Mouse (Mus musculus): ENCODE measurements around the gene Lsamp.
A peak's percentile ranks its signal among the peaks of the same experiment; 100 is the strongest.

Lsamp gene

DNA sequence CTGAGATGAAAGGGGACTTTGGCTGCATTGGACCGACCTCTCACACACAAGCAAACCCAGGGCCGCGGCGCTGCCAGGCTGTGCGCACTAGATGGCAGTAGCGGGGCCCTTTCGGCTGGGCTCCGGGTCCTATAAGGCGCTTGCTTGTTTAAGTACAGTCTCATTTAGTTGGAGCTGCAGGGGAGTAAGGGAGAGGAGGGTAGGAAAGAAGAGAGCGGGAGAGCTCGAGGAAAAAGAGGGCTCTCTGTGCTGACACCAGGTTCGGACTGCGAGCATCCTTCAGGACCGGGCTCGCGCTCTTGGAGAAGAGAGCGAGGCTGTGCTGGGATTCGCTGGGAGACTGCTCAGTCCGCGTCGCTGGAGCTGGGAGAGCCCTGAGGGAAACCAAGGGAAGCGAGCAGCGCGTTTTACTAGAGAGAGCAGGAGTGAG lies at the start of gene Lsamp:
Gene Lsamp (plus strand): TSS at position 157 of the 430 bp plus-strand sequence.
- peak; percentile 16 for DNase-seq (ENCODE audit: low spot score)

DNA sequence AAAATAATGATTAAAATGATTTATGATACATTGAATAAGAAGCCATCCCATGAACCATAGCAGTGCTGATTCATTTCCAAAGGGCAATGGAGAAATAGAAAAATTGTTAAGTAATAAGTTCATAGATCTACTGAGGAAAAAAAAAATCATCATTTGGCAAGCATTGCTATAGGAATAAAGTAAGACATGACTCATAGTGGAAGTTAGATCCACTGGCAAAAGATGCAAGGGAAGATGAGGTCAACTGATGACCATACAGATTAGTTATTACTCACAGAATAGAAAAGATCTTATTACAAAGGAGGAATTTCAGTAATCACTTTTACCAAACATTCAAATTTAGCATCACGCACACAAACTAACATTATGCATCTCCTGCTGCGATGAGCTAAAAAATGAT lies 26.5 kb upstream of the Lsamp start:
- no peak for DNase-seq (ENCODE audit: low spot score)

DNA sequence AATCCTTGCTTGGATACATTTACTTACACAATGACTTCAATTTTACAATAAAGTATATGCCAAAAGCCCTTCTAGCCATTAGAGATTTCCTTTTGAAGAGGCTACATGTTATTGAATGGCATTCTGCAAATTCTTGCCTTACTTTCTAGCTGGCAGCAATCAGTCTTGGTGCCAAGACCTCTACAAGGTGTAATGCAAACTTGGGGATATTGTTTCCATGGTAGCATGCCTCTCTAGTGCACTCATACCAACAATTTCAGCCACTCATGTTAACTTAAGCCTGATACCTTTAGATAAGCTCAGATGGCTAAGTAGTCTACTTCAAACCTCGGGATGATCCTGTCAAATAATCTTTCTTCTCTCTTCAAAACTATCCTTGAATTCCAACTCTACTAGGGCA lies 11.4 kb upstream of the Lsamp start:
- DNase-seq (ENCODE audit: low spot score) = no peak

DNA sequence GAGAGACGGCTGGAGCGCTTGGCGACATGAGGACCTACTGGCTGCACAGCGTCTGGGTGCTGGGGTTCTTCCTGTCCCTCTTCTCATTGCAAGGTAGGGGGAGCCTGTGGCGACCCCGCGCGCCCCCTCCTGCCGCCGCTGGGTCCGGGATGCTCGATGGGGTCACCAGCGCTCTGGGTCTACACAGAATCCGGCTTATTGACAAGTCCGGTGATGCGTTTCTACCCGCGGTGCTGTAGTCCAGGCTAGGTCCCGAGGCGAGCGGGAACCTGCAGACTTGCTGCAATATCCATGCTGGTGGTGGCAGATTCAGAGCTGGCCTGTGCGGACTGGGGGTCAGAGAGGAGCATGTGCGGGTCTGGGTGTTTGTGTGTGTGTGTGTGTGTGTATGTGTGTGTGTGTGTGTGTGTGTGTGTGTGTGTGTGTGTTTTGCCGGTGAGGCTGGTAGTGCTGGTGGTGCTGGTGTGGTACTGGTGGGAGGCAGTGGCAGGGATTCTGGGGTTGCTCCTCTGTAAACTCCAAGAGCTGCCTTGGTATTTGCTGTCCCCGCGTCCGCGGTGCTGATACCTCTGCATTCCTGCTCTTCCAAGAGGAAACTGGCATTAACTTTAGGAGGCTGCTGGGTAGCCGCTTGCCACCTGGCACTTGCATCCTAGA lies 602 bp downstream of the Lsamp start:
- no peak for DNase-seq (ENCODE audit: low spot score)

DNA sequence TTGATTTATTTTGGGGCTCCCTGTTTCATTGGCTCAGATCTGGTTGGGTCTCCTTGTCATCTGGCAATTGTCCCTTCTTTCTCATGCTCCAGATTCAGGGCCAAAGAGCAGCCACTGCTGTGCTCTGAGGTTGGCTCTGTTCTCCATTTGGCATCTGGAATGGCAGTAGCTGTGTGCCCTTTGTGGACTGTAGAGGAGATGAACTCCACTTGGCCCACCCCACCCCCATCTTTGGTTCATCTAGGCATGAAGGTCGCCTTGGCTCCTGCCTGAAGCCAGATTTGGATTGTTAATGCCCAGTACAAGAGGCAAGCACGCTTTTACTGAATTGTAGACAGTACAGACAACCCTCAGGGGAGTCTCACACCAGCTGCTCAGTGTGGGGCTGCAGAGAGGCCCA lies 4.3 kb downstream of the Lsamp start:
- no peak for DNase-seq (ENCODE audit: low spot score)

DNA sequence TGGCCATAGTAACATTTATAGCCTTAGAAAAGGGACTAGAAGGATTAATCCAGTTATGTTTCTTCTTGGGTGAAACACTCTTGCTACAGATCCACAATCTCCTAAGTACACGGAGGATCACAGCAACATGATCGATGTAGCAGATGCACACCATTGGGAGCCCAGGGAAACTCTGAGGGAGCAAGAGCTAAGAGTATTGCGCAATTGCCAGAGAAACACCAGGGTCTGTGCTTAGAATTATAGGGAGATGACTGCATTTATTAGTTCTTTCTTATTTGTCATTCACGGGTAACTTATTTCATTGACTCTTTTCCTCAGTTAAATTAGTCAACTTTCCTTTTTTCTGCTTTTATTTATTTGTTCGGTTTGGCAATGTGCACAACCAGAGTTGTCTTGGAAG lies 10.7 kb downstream of the Lsamp start:
- no peak for DNase-seq (ENCODE audit: low spot score)

DNA sequence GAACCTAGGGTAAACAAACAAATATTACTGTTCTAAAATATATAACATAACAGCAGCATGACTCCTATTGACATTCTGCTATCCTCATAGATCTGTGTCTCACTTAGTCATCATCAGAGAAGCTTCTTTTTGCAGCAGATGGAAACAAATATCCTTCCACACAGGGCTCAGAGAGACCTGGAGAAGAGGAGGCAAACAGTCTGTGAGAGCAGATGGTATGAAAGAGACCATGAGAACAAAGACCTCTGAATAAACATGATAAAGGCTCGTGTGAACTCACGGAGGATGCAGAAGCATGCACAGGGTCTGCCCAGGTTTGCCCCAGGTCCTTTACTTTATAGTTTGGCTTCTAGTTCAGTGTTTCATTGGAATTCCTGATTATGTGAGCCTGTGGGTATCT lies 24.6 kb downstream of the Lsamp start:
- no peak for DNase-seq (ENCODE audit: low spot score)

DNA sequence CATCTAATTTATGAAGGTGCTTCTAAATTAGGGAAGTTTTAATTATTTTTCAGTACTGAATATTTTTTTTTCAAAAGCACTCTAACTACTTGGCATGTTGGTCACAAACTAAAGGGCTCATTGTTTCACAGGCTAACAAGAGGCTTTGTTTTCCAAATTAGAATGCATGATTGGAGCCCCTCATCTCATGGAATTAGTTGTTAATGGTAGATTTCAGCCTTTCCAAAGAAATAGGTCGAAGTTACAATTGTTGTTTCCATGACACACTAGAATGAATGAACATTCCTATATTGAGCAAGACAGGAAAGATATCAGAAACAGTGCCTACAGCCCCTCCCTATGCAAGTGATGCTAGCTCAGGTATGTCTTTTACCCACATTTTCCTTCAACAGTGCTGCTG lies 26.9 kb downstream of the Lsamp start:
- no peak for DNase-seq (ENCODE audit: low spot score)

DNA sequence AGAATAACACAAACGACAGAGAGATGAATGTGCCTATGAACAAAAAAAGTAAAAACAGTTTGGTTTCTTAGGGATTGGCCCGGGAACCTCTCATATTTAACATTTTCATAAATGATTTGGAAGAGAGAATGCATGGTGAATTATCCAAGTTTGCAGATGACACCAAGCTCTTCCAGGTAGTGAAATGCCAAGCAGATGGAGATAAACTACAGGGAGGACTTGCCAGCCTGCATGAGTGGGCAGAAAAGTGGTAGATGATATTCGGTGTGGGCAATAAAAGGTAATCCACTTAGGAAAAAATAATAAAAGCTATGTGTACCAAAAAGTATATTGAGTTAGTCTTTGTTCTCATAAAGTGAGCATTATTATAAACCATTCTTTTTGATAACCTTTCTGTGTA lies 38.5 kb downstream of the Lsamp start:
- no peak for DNase-seq (ENCODE audit: low spot score)

DNA sequence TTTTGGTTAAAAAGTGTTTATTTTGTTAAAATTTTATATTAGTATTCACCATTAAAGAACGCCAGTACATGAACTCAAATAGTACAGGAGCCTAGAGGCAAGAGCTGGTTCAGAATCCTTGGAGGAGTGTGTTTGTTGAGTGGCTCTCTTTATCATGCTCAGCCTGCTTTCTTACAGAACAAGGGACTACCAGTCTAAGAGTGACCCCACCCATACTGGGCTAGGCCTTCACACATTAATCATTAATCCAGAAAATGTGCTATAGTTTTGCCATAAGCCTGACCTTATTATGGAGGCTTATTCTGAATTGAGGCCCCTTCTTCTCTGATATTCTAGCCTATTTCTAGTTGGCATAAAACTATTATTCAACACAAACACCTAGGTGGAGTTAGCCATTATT lies 52.6 kb downstream of the Lsamp start:
- DNase-seq (ENCODE audit: low spot score) = no peak

DNA sequence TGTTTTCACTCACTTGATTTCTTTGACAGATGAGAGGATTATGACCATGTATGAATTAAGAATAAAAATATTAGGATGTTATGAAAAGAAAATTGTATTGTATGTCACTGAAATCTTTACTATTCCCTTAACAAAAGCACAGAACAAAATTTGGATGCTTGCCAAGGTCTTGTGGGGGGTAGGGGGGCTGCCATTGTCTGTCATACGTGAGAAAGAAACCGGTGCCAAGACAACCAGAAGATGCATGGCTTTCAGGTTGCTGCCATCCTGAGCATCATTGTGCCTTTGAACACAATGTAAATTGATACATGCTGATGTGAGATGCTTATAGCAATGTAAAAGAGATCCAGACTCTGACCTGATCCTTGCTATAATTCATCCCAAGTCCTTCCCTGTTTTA lies 75.4 kb downstream of the Lsamp start:
- DNase-seq (ENCODE audit: low spot score) = no peak

DNA sequence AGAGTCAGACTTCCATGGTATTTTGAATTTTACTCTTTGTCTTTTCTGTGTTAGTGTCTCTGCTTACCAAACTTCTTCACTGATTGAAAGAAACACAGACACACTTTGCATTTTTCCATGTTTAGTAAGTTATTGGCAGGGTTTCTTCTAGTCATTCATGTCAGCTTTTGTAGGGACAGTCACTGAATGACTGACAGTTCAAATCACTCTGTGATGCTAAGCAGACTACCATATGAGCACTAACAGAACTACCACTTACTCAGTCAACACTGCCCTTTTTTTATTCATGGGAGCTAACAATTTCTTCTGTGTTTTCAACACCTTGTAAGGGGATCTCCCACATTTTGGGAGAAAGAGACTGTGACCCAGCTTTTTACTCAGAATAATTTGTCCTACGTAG lies 75.8 kb downstream of the Lsamp start:
- DNase-seq (ENCODE audit: low spot score) = no peak

- no peak for DNase-seq (ENCODE audit: low spot score)
Measured at GRCm38 (mm10) chr16:40060491-40060890, 76.3 kb downstream of the Lsamp start.

DNA sequence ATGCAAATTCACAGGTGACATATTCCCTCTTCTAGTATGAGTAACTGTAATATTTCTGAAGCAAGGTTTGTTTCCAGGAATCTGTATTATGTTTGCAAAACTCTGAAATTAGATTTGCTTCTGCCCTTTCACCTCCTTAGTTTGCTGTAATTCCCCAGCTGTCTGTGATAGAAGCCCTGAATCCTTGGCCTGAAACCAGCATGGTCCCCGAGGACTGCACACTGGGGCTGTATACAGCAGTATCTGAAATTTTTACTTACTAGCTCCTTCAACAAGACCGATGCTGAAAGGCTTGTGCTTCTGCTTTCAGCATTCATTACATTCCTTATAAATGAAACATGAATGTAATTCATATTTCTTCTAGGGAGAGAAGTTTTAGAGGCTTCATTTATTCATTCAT lies 91.4 kb downstream of the Lsamp start:
- DNase-seq (ENCODE audit: low spot score) = no peak

- no peak for DNase-seq (ENCODE audit: low spot score)
Measured at GRCm38 (mm10) chr16:40080224-40080623, 96.1 kb downstream of the Lsamp start.

- DNase-seq (ENCODE audit: low spot score) = no peak
Measured at GRCm38 (mm10) chr16:40104329-40104728, 120.2 kb downstream of the Lsamp start.

- no peak for DNase-seq (ENCODE audit: low spot score)
Measured at GRCm38 (mm10) chr16:40182918-40183317, 198.8 kb downstream of the Lsamp start.

- no peak for DNase-seq (ENCODE audit: low spot score)
Measured at GRCm38 (mm10) chr16:40187987-40188590, 203.9 kb downstream of the Lsamp start.

DNA sequence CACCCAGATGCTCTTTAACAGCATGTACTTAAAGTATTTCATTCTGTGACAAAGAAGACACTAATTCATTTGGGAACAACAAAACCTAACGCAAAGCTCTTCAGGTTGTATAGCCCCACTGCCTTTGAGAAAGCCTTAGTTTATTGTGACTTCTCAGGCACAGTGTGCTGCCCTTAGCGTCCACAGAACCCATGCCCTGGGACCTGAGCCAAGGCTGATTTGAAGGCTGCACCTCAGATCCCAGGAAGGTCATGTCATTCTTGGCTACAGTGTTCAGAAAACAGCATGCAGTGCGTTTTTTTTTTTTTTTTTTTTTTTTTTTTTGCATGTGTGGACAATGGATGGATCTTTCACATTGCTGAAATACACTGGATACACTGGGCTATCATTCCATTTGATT lies 210.2 kb downstream of the Lsamp start:
- no peak for DNase-seq (ENCODE audit: low spot score)

DNA sequence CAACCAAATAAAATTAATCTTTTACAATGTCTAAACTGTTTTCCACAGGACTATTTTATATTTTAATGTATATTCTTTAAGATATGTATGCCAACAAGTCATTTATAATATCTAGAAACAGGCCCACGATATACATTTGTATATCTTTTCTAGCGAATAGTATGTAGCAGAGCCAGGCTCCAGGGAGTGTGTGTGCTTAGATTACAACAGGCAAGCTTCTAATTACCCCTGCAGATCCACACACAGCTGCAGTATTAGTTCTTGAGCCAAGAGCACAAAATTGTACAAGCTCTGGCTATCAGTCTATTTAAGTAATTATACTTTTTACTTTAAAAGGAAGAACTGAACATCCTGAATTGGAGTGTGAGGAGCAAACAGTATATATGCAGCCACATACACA lies 210.7 kb downstream of the Lsamp start:
- no peak for DNase-seq (ENCODE audit: low spot score)

DNA sequence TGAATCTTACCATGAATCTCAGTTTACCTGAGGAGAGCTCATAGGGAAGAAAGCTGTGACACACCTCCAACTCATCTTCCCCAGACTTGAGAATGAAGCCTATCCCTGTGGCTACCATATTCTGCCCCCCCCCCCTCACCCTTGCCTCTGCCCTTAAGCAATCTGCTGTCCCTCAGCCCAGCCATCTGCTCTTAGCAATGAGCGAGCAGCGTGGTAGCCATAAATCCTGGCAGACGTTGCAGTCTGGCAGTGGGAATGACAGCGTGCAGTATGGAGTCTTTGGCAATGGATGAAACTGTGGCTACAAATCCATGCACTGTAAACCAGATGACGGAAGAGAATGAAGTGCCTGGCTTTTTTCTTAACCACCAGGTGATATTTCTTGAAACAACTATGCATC lies 244.5 kb downstream of the Lsamp start:
- no peak for DNase-seq (ENCODE audit: low spot score)

DNA sequence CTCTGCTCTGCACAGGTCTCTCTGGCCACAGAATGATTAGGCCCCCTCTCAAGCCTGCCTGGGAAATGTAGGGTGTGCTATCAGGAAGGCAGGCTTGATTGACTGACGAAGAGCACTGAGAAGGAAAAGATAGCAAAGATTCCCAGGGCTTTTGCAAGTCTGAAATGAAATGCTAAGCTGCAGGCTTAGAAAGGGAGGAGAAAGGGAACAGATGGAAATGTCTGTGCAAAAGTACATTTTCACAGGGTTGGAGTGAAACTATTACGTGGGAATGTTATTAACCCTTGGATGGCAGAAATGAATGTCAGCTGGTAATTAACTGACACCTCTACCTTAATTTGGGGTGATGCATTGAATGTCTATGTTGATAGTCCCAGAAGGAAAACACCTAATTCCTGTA lies 248.9 kb downstream of the Lsamp start:
- DNase-seq (ENCODE audit: low spot score) = no peak

DNA sequence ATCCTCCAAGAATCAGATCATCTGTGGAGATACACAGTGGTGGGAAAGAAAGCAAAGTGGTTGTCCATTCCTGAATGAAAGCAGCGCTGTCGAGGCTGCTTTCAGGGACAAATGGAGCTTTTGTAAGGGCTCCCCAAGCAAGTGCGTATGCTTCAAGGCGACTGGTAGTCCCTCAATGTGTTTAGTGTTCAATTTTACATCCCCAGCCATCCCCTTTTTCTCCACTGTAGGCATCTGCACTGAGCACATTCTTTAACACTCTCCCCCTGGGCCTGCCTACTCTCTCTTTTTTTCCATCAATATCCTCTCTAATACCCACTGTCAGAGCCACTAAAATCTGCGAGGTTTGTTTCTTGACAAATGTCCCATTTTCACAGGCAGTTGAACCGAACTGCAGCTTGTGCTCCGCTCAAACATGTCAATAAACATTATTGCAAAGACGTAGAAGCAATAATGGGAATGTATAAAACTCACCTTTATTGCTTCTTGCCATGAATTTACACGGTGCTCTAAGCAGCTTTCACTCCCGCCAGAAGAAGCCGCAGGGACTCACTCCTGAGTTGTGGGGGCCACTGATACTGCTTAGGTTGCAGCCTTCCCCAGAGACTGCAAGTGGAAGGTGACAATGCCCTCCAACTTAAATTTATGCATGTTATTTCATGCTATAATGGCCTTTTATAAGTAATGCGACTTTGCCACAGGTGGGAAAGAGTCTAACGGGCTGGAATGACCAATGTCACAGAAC lies 250.2 kb downstream of the Lsamp start:
- DNase-seq (ENCODE audit: low spot score) = no peak

- no peak for DNase-seq (ENCODE audit: low spot score)
Measured at GRCm38 (mm10) chr16:40271859-40272258, 287.7 kb downstream of the Lsamp start.
